Comparison of ENCODE assay signal across 14 mouse cellular contexts in the genomic region with DNA sequence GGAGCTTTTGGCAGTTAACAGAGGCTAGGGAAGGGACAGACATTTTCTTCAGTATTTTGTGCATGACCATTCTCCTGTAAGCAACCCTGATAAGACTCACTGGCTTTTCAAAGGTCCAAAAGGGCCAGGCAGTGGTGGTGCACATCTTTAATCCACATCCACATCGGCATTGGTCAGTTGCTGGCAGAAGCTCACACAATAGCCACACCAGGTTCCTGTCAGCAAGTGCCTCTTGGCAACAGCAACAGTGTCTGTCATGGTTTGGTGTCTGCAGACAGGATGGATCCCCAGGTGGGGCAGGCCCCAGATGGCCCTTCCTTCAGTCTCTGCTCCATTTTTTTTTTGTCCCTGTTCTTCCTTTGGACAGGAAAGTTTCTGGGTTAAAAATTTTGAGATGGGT. TPM values are rescaled to one million over a fixed set of nuclear protein-coding genes. Genes with fewer than 3 reads are reported as not detected.
"Had no signal": no experiment of that assay in that cellular context is flagged by ENCODE, and none has a peak within 500 bp of the region (broad histone marks: within the 10 kb centered on the region; RNA-seq: fewer than 3 reads in every experiment).

No protein-coding gene starts in this region.

RNA-seq across cellular contexts. Expression of gene Olfr372, which starts 22.0 kb away (rescaled TPM):
- polyA plus RNA-seq: lung, embryonic 14.5 days; lung, embryonic 16.5 days; midbrain, embryonic 10.5 days; midbrain, embryonic 12.5 days; midbrain, embryonic 14.5 days; midbrain, embryonic 16.5 days; myocyte; neural tube, embryonic 11.5 days; neural tube, embryonic 13.5 days; neural tube, embryonic 15.5 days; small intestine, adult 2 months; stomach, embryonic 14.5 days; stomach, embryonic 16.5 days; thymus, postnatal 0 days had no signal
